Mouse (Mus musculus): ENCODE measurements around the gene Gm9573. TPM values are rescaled to one million over a fixed set of nuclear protein-coding genes. Genes with fewer than 3 reads are reported as not detected.

Gene Gm9573
- polyA plus RNA-seq, 1 experiment from 2014 or later = not detected

DNA sequence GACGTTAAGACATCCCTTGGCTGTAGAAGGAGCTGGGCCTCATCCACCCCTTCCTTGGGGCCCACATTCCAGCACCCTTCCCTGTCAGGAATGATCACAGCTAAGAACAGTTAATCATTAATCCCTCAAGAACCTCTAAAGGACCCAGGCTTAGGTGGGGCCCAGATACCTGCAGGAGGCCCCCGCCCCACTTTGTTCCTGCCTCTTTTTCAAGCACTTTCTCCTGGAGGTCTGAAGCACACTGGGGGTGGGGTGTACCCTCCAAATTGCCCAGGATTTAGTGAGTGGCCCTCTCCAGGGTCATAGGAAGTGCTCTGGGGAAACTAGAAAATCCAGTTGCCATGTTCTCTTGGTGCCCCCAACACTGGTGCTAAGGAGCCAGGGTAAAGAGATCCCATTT, 23.0 kb upstream of the Gm9573 start:
- no peaks in the 10 kb centered on the region for H3K36me3 ChIP-seq (ENCODE audit: control insufficient read depth, insufficient read depth, low read length)
- no peak overlapping the region for H3K4me2 ChIP-seq (ENCODE audit: low read length)
- ATAC-seq = no peak
- no peak overlapping the region for H3K4me3 ChIP-seq (ENCODE audit: low read depth, low read length)
- no peaks in the 10 kb centered on the region for H3K9me3 ChIP-seq (replicated peaks; ENCODE audit: control insufficient read depth, low read length, poor library complexity, severe bottlenecking)
- no peak overlapping the region for H3K9ac ChIP-seq (ENCODE audit: low read depth, low read length)
- H3K27me3 ChIP-seq (ENCODE audit: control insufficient read depth, insufficient read depth, low read depth, low read length) = no peaks in the 10 kb centered on the region
- H3K4me1 ChIP-seq (ENCODE audit: control insufficient read depth, insufficient read depth, low read length) = no peaks in the 10 kb centered on the region
- 70% methylated on average over 2 of the region's 2 CpGs for WGBS
- no peak overlapping the region for H3K27ac ChIP-seq (ENCODE audit: low read length)

DNA sequence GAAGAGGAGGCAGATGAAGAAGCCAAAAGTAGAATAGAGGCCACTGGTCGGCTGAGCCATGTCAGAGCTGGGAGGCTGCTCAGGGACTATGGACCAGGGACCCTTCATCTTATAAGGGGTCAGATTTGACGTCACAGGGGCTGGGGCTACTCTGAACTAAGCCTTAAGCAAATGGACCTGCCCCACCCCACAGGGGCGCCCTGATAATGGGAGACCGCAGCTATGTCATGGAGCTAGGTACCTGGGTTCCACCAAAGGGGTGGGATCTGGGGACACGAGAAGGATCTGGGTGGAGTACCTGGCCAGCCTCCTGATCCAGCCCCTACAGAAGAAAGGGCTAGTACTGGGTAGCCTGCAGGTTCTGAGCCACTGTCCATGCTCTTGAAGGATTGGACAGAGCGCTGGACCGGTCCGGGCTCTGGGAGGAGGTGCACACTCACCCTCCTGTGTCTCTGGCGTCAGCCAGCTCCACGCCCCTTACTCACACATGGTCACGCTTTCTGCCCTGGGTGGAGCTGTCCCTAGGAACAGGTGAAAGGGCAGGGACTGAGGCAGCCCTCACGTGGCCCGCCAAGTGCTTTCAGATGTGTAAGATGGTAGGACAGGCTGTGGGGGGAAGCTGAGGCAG, 17.3 kb upstream of the Gm9573 start, which contains the start of gene Mucl3:
Gene Mucl3 (minus strand): TSS at position 87 of the 628 bp plus-strand sequence.
- H3K27me3 ChIP-seq (ENCODE audit: control insufficient read depth, insufficient read depth, low read depth, low read length) = no peaks in the 10 kb centered on the region
- H3K36me3 ChIP-seq (ENCODE audit: control insufficient read depth, insufficient read depth, low read length) = no peaks in the 10 kb centered on the region
- no peaks in the 10 kb centered on the region for H3K9me3 ChIP-seq (replicated peaks; ENCODE audit: control insufficient read depth, low read length, poor library complexity, severe bottlenecking)
- WGBS = 79% methylated on average over 13 of the region's 13 CpGs
- no peaks in the 10 kb centered on the region for H3K4me1 ChIP-seq (ENCODE audit: control insufficient read depth, insufficient read depth, low read length)
- H3K4me3 ChIP-seq (ENCODE audit: low read depth, low read length) = no peak within 1 kb of the TSS
- ATAC-seq = no peak
- no peak within 1 kb of the TSS for H3K27ac ChIP-seq (ENCODE audit: low read length)
- no peak within 1 kb of the TSS for H3K9ac ChIP-seq (ENCODE audit: low read depth, low read length)
- no peak within 1 kb of the TSS for H3K4me2 ChIP-seq (ENCODE audit: low read length)

- Histone ChIP-seq H3K9ac (ENCODE audit: low read depth, low read length) (no peak overlapping the region), H3K9me3 (replicated peaks; ENCODE audit: control insufficient read depth, low read length, poor library complexity, severe bottlenecking) (no peaks in the 10 kb centered on the region), H3K36me3 (ENCODE audit: control insufficient read depth, insufficient read depth, low read length) (no peaks in the 10 kb centered on the region), H3K27ac (ENCODE audit: low read length) (no peak overlapping the region), H3K27me3 (ENCODE audit: control insufficient read depth, insufficient read depth, low read depth, low read length) (no peaks in the 10 kb centered on the region), H3K4me2 (ENCODE audit: low read length) (no peak overlapping the region), H3K4me3 (ENCODE audit: low read depth, low read length) (no peak overlapping the region), H3K4me1 (ENCODE audit: control insufficient read depth, insufficient read depth, low read length) (no peaks in the 10 kb centered on the region)
- 87% methylated on average over 6 of the region's 6 CpGs for WGBS
- ATAC-seq = no peak
Measured at GRCm38 (mm10) chr17:35639352-35639751, 12.9 kb upstream of the Gm9573 start.

DNA sequence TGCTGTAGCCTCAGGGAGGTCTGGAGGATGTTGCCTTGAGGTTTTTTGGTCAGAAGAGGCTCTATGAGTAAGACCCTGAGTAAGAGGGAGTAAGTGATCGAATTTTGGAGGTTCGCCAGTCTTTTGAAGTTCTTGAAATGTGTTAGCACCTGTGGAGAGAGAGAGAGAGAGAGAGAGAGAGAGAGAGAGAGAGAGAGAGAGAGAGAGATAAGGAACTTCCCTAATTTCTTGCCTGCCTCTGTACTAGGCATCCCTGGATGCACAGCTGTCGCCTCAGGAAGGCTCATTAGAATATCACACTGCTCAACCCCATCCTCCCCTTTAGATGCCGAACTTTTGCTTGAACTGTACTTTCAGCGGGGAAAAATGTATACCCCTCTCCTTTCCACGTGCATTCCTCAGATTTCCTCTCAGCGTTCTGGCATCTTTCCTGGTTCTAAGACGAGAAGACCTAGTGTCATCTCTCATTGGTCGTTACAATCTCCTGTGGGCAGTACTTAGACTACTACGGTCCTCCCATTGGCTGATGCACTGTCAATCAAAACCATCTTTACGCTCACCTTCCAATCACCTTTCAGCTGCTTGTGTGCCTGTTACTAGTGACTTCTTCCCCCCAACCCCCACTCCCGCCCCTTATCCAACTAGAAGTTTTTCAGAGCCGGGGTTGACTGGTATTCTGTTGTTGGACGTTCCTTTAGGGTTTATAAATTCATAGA, 12.2 kb upstream of the Gm9573 start:
- no peaks in the 10 kb centered on the region for H3K27me3 ChIP-seq (ENCODE audit: control insufficient read depth, insufficient read depth, low read depth, low read length)
- no peaks in the 10 kb centered on the region for H3K9me3 ChIP-seq (replicated peaks; ENCODE audit: control insufficient read depth, low read length, poor library complexity, severe bottlenecking)
- H3K4me3 ChIP-seq (ENCODE audit: low read depth, low read length) = no peak overlapping the region
- no peaks in the 10 kb centered on the region for H3K4me1 ChIP-seq (ENCODE audit: control insufficient read depth, insufficient read depth, low read length)
- peak overlapping the region; percentile 33 for H3K4me2 ChIP-seq (ENCODE audit: low read length)
- no peaks in the 10 kb centered on the region for H3K36me3 ChIP-seq (ENCODE audit: control insufficient read depth, insufficient read depth, low read length)
- WGBS = 32% methylated on average over 14 of the region's 14 CpGs
- no peak overlapping the region for H3K9ac ChIP-seq (ENCODE audit: low read depth, low read length)
- H3K27ac ChIP-seq (ENCODE audit: low read length) = no peak overlapping the region
- ATAC-seq = peak; percentile 73

GRCm38 (mm10) chr17:35636363-35636762, 9.9 kb upstream of the Gm9573 start:
- Histone ChIP-seq H3K27ac (ENCODE audit: low read length) (no peak overlapping the region), H3K4me3 (ENCODE audit: low read depth, low read length) (no peak overlapping the region), H3K4me2 (ENCODE audit: low read length) (peak overlapping the region; percentile 16; the same call in 1 of the 2 replicates), H3K27me3 (ENCODE audit: control insufficient read depth, insufficient read depth, low read depth, low read length) (no peaks in the 10 kb centered on the region), H3K36me3 (ENCODE audit: control insufficient read depth, insufficient read depth, low read length) (no peaks in the 10 kb centered on the region), H3K4me1 (ENCODE audit: control insufficient read depth, insufficient read depth, low read length) (no peaks in the 10 kb centered on the region), H3K9ac (ENCODE audit: low read depth, low read length) (no peak overlapping the region), H3K9me3 (replicated peaks; ENCODE audit: control insufficient read depth, low read length, poor library complexity, severe bottlenecking) (no peaks in the 10 kb centered on the region)
- 43% methylated on average over 5 of the region's 5 CpGs for WGBS
- peak; percentile 26; the same call in 1 of the 2 replicates for ATAC-seq

DNA sequence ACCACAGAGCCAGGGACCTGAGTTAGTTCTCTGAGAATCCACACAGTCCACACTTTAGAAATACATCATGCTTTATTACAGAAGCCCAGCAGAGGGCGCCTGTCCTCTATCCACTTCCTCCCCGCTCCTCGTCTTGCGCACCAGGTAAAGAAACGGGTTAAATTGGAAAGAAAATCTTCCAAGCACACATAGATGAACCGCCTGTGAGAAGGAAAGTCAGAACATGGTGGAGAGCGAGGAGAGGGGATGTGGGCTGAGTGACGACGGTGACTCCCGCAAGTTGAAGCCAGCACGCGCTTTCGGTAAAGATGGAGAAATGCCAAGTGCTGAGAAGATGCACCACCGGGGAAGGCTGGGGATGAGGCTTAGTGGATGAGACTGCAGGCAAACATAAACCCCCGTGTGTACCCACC, 9.3 kb upstream of the Gm9573 start:
- 1% methylated on average over 15 of the region's 15 CpGs for WGBS
- Histone ChIP-seq H3K9me3 (replicated peaks; ENCODE audit: control insufficient read depth, low read length, poor library complexity, severe bottlenecking) (no peaks in the 10 kb centered on the region), H3K9ac (ENCODE audit: low read depth, low read length) (peak overlapping the region; percentile 10; the same call in 1 of the 2 replicates), H3K27ac (ENCODE audit: low read length) (peak overlapping the region; percentile 63), H3K4me3 (ENCODE audit: low read depth, low read length) (peak overlapping the region; percentile 40), H3K4me1 (ENCODE audit: control insufficient read depth, insufficient read depth, low read length) (no peaks in the 10 kb centered on the region), H3K27me3 (ENCODE audit: control insufficient read depth, insufficient read depth, low read depth, low read length) (no peaks in the 10 kb centered on the region), H3K4me2 (ENCODE audit: low read length) (peak overlapping the region; percentile 67), H3K36me3 (ENCODE audit: control insufficient read depth, insufficient read depth, low read length) (no peaks in the 10 kb centered on the region)
- peak; percentile 65 for ATAC-seq

DNA sequence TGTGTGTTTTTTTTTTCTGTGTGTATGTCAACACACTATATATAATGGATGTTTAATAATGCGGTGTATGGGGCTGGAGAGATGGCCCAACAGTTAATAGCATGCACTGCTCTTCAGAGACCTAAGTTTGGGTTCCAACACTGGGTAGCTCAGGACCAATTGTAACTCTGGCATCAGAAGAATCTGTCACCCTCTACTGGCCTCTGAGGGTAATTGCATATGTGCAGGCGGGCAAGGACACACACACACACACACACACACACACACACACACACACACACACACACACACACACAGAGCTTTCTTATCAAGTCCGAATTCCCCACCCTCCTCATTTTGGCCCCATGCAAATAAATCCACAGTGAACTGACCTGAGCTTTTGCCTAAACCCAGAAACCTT, 8.8 kb upstream of the Gm9573 start:
- H3K27ac ChIP-seq (ENCODE audit: low read length) = no peak overlapping the region
- no peaks in the 10 kb centered on the region for H3K27me3 ChIP-seq (ENCODE audit: control insufficient read depth, insufficient read depth, low read depth, low read length)
- H3K4me1 ChIP-seq (ENCODE audit: control insufficient read depth, insufficient read depth, low read length) = no peaks in the 10 kb centered on the region
- ATAC-seq = no peak
- H3K4me3 ChIP-seq (ENCODE audit: low read depth, low read length) = no peak overlapping the region
- H3K4me2 ChIP-seq (ENCODE audit: low read length) = no peak overlapping the region
- H3K9ac ChIP-seq (ENCODE audit: low read depth, low read length) = no peak overlapping the region
- H3K9me3 ChIP-seq (replicated peaks; ENCODE audit: control insufficient read depth, low read length, poor library complexity, severe bottlenecking) = no peaks in the 10 kb centered on the region
- WGBS = 80% methylated on average over 3 of the region's 3 CpGs
- H3K36me3 ChIP-seq (ENCODE audit: control insufficient read depth, insufficient read depth, low read length) = no peaks in the 10 kb centered on the region

DNA sequence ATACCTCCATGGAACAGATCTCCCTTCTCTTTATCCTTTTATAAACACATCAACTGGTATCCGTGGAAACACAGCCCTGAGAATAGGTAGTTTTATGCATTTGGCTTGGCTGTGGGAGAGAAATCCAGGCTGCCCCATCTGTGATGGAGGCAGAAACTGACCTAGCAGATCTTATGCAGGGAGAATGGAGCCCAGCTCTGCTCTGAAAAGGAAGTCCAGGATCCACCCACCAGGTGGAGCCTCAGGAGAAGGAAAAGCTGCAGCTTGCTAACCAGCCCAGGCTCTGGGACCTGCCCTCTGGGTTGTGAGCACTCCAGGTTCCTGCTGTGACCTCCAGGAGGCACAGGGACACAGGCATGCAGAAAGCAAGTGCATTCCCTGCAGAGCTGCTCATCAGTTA, 7.6 kb upstream of the Gm9573 start:
- no peak overlapping the region for H3K4me3 ChIP-seq (ENCODE audit: low read depth, low read length)

DNA sequence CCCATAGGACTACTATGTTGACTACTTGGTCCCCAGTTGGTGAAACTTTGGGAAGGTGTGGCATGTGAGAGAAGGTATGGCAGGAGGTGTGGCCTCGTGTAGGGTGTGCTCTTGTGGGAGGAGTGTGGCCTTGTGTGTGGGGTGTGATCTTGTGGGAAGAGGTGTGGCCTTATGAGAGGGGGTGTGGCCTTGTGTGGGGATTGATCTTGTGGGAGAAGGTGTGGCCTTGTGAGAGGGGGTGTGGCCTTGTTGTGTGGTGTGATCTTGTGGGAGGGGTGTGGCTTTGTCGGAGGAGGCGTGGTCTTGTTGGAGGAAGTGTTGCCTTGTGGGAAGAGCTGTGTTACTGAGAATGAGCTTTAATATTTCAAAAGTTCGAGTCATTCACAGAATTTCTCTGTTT, 9.3 kb downstream of the Gm9573 start:
- Histone ChIP-seq H3K4me3 (ENCODE audit: low read depth, low read length) (no peak overlapping the region), H3K27me3 (ENCODE audit: control insufficient read depth, insufficient read depth, low read depth, low read length) (no peaks in the 10 kb centered on the region), H3K36me3 (ENCODE audit: control insufficient read depth, insufficient read depth, low read length) (no peaks in the 10 kb centered on the region), H3K27ac (ENCODE audit: low read length) (no peak overlapping the region), H3K4me1 (ENCODE audit: control insufficient read depth, insufficient read depth, low read length) (no peaks in the 10 kb centered on the region), H3K9ac (ENCODE audit: low read depth, low read length) (no peak overlapping the region), H3K4me2 (ENCODE audit: low read length) (no peak overlapping the region), H3K9me3 (replicated peaks; ENCODE audit: control insufficient read depth, low read length, poor library complexity, severe bottlenecking) (no peaks in the 10 kb centered on the region)
- WGBS = 89% methylated on average over 4 of the region's 4 CpGs
- no peak for ATAC-seq

More for the DNA sequence above, 7.6 kb upstream of the Gm9573 start:
- no peak for ATAC-seq
- no peaks in the 10 kb centered on the region for H3K27me3 ChIP-seq (ENCODE audit: control insufficient read depth, insufficient read depth, low read depth, low read length)
- H3K9ac ChIP-seq (ENCODE audit: low read depth, low read length) = no peak overlapping the region
- H3K4me1 ChIP-seq (ENCODE audit: control insufficient read depth, insufficient read depth, low read length) = no peaks in the 10 kb centered on the region
- no peaks in the 10 kb centered on the region for H3K9me3 ChIP-seq (replicated peaks; ENCODE audit: control insufficient read depth, low read length, poor library complexity, severe bottlenecking)
- no peak overlapping the region for H3K4me2 ChIP-seq (ENCODE audit: low read length)
- 14% methylated on average over 1 of the region's 1 CpGs for WGBS
- H3K27ac ChIP-seq (ENCODE audit: low read length) = no peak overlapping the region
- no peaks in the 10 kb centered on the region for H3K36me3 ChIP-seq (ENCODE audit: control insufficient read depth, insufficient read depth, low read length)
